In the genomic region with DNA sequence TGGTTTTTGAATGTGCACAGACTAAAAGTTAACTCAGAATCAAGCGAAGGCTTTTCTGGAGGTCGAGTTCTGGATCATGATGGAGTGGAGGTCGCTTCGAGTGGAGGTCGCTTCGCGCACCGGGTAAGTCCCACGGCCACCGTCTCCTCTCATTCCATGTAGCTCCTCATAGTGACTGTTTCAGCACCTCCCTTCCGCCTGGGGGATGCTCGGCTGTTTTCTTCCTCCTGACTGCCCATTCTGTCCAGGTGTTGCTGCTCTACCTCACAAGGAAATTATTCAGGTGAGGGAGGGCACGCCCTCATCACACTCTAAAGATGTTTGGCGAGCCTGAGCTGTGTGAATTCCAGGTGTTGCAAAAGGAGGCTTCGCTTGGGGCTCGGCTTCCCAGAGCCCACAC, we compare ENCODE assay signal across 31 mouse cellular contexts. TPM values are rescaled to one million over a fixed set of nuclear protein-coding genes. Genes with fewer than 3 reads are reported as not detected.
DNase-seq lines count a peak whose midpoint lies in the region; ATAC-seq and TF ChIP-seq lines count a peak whose summit lies in the region.
"Had no signal": no experiment of that assay in that cellular context is flagged by ENCODE, and none has a peak within 500 bp of the region (broad histone marks: within the 10 kb centered on the region; RNA-seq: fewer than 3 reads in every experiment).

No protein-coding gene starts in this region.

- peak; percentile 0 to 1 for DNase-seq in heart, postnatal 10 days
- DNase-seq in left cerebral cortex, adult 2 months (ENCODE audit: extremely low spot score in 1 of 2, low spot score in 2 of 2) = peak; percentile 5 to 9
- no peak for DNase-seq in left cerebral cortex, adult 11 months (ENCODE audit: low spot score)
- peak; percentile 13 to 20 for DNase-seq in right cerebral cortex, postnatal 10 days (ENCODE audit: low spot score in 2 of 2)
- no peak for DNase-seq in right cerebral cortex, adult 18-20 months
- DNase-seq in testis, postnatal 10 days (ENCODE audit: low spot score) = peak; percentile 36
- no peak for DNase-seq in hindbrain, embryonic 14.5 days (ENCODE audit: low spot score)
- DNase-seq: B cell, adult 2 months; cerebellum, adult 18-20 months; cerebellum, postnatal 25 days; embryo, embryonic 11 days; midbrain, embryonic 14.5 days; thymus, postnatal 36 days had no signal

- no peak overlapping the region for H3K9ac ChIP-seq in heart, embryonic 12.5 days
- no peak overlapping the region for H3K9ac ChIP-seq in hindbrain, embryonic 14.5 days
- H3K9ac ChIP-seq: hindbrain, embryonic 13.5 days; kidney, embryonic 15.5 days had no signal

- H3K36me3 ChIP-seq in heart, embryonic 12.5 days = no peaks in the 10 kb centered on the region
- H3K36me3 ChIP-seq in hindbrain, embryonic 14.5 days (replicated peaks; ENCODE audit: control insufficient read depth, insufficient read depth) = no peaks in the 10 kb centered on the region
- H3K36me3 ChIP-seq: hindbrain, embryonic 13.5 days; kidney, embryonic 15.5 days had no signal

- no peak overlapping the region for H3K4me2 ChIP-seq in heart, embryonic 12.5 days
- no peak overlapping the region for H3K4me2 ChIP-seq in hindbrain, embryonic 14.5 days (replicated peaks)
- H3K4me2 ChIP-seq: hindbrain, embryonic 13.5 days; kidney, embryonic 15.5 days; liver, embryonic 11.5 days had no signal

- H3K27me3 ChIP-seq in heart, embryonic 12.5 days (replicated peaks) = no peaks in the 10 kb centered on the region
- H3K27me3 ChIP-seq in hindbrain, embryonic 14.5 days (ENCODE audit: control insufficient read depth, insufficient read depth, low read length) = no peaks in the 10 kb centered on the region

- H3K4me3 ChIP-seq in heart, embryonic 12.5 days = no peak overlapping the region
- no peak overlapping the region for H3K4me3 ChIP-seq in left cerebral cortex, adult 2 months
- no peak overlapping the region for H3K4me3 ChIP-seq in hindbrain, embryonic 14.5 days (replicated peaks; ENCODE audit: low read length)
- H3K4me3 ChIP-seq: hindbrain, embryonic 13.5 days; kidney, embryonic 15.5 days; megakaryocyte, embryonic 14.5 days; myocyte had no signal

- H3K9me3 ChIP-seq in heart, embryonic 12.5 days (replicated peaks) = no peaks in the 10 kb centered on the region
- no peaks in the 10 kb centered on the region for H3K9me3 ChIP-seq in hindbrain, embryonic 14.5 days (ENCODE audit: control insufficient read depth, low read length)
- H3K9me3 ChIP-seq: hindbrain, embryonic 13.5 days; kidney, embryonic 15.5 days; megakaryocyte, embryonic 14.5 days had no signal

- intact Hi-C loops in heart, postnatal 10 days (cut with DNase I) = loop anchor here (10.0 kb wide), 1 partner anchor 402 kb away; no protein-coding TSS in a partner anchor
- intact Hi-C loops in left cerebral cortex, adult 2 months (cut with DNase I) = loop anchor here (10.0 kb wide), 1 partner anchor 402 kb away; no protein-coding TSS in a partner anchor

- no peak for ATAC-seq in heart, embryonic 12.5 days (ENCODE audit: insufficient number of reproducible peaks, low FRiP score)
- ATAC-seq in hindbrain, embryonic 14.5 days (ENCODE audit: low FRiP score) = no peak
- ATAC-seq: forebrain, embryonic 16.5 days had no signal

- H3K27ac ChIP-seq in heart, embryonic 12.5 days (ENCODE audit: poor library complexity, severe bottlenecking) = no peak overlapping the region
- H3K27ac ChIP-seq in left cerebral cortex, adult 2 months = no peak overlapping the region
- no peak overlapping the region for H3K27ac ChIP-seq in hindbrain, embryonic 14.5 days
- H3K27ac ChIP-seq: hindbrain, embryonic 13.5 days; kidney, embryonic 15.5 days had no signal

- WGBS in heart, embryonic 12.5 days = 89% methylated on average over 16 of the region's 16 CpGs
- WGBS in hindbrain, embryonic 14.5 days = 94% methylated on average over 16 of the region's 16 CpGs

- TF ChIP-seq CTCF in left cerebral cortex, adult 2 months (IDR thresholded peaks at IDR 0.05) = no peak

- H3K4me1 ChIP-seq in heart, embryonic 12.5 days (replicated peaks) = peaks cover 16% of the 10 kb centered on the region
- no peaks in the 10 kb centered on the region for H3K4me1 ChIP-seq in hindbrain, embryonic 14.5 days (replicated peaks; ENCODE audit: control insufficient read depth, insufficient read depth, low read length)

RNA-seq across cellular contexts. Expression of a gene that starts 4.3 kb away (rescaled TPM):
- total RNA-seq in heart, postnatal 10 days (2021) = 10 to 100 TPM; 16.1 to 26.7 TPM
- 5.4 and 6.2 TPM in 2 replicates for polyA plus RNA-seq in heart, embryonic 12.5 days (2016; fragmentation: Nextera tagmentation; extraction: Ambion mirVana)
- total RNA-seq in left cerebral cortex, adult 2 months (2021) = under 1 TPM in 1 of 2 experiments, not detected in 1; 0.14 TPM
- polyA plus RNA-seq in hindbrain, embryonic 14.5 days (2014; fragmentation: Nextera tagmentation; extraction: Ambion mirVana) = 11.8 and 15.0 TPM in 2 replicates
- total RNA-seq: left cerebral cortex, adult 18-20 months had no signal
- polyA plus RNA-seq: myocyte had no signal

RNA-seq across cellular contexts. Expression of a gene that starts 36.6 kb away (rescaled TPM):
- total RNA-seq in heart, postnatal 10 days (2021) = 1 to 10 TPM; 1.4 to 6.6 TPM
- polyA plus RNA-seq in heart, embryonic 12.5 days (2016; fragmentation: Nextera tagmentation; extraction: Ambion mirVana) = 0.24 TPM in 1 of 2 replicates, not detected in the other
- under 1 TPM in 1 of 2 experiments, not detected in 1; 0.20 TPM for total RNA-seq in left cerebral cortex, adult 2 months (2021)
- polyA plus RNA-seq in hindbrain, embryonic 14.5 days (2014; fragmentation: Nextera tagmentation; extraction: Ambion mirVana) = not detected in 2 replicates
- total RNA-seq: adrenal gland, postnatal 4 days; gastrocnemius, adult 18-20 months; left cerebral cortex, adult 18-20 months had no signal
- polyA plus RNA-seq: embryonic facial prominence, embryonic 14.5 days; forebrain, embryonic 16.5 days; gonadal fat pad, adult 2 months; heart, embryonic 16.5 days; hindbrain, embryonic 13.5 days; intestine, embryonic 14.5 days; kidney, embryonic 15.5 days; large intestine, adult 2 months; limb, embryonic 11.5 days; liver, embryonic 11.5 days; lung, adult 2 months; midbrain, embryonic 14.5 days; neural tube, embryonic 14.5 days had no signal

RNA-seq across cellular contexts. Expression of a gene that starts 36.6 kb away (rescaled TPM):
- total RNA-seq in heart, postnatal 10 days (2021) = 100 to 1,000 TPM in 1 of 2 experiments, 10 to 100 TPM in 1; 83.6 to 102 TPM
- 83.6 and 89.1 TPM in 2 replicates for polyA plus RNA-seq in heart, embryonic 12.5 days (2016; fragmentation: Nextera tagmentation; extraction: Ambion mirVana)
- 100 to 1,000 TPM; 748 to 772 TPM for total RNA-seq in left cerebral cortex, adult 2 months (2021)
- polyA plus RNA-seq in hindbrain, embryonic 14.5 days (2014; fragmentation: Nextera tagmentation; extraction: Ambion mirVana) = 99.5 and 101 TPM in 2 replicates

Comparison
In these comparisons a context has a peak if more than half of its experiments do, and no peak if none do; other contexts are left out.
1. DNase-seq: peak in heart, postnatal 10 days (2 of 2), left cerebral cortex, adult 2 months (2 of 2), right cerebral cortex, postnatal 10 days (2 of 2) and testis, postnatal 10 days (single experiment); none in left cerebral cortex, adult 11 months (single experiment), right cerebral cortex, adult 18-20 months (single experiment) and hindbrain, embryonic 14.5 days (single experiment).
2. RNA of a gene that starts 4.3 kb away (total RNA-seq): 16.1 to 26.7 TPM in heart, postnatal 10 days; 0.14 TPM in left cerebral cortex, adult 2 months; every median in the first group is over 10 times any median in the second.
3. RNA of a gene that starts 36.6 kb away (total RNA-seq): 748 to 772 TPM in left cerebral cortex, adult 2 months; 83.6 to 102 TPM in heart, postnatal 10 days; every median in the first group is over 4 times any median in the second.